Mouse (Mus musculus) embryonic fibroblast, embryonic 13.5 days (primary cell): ENCODE data around the gene Agpat4.

ENCODE experiments used
- CTCF ChIP-seq: IDR thresholded peaks from 2 replicates; pipeline ENCODE4 v1.5.1; 2011; ENCODE audit warnings: mild to moderate bottlenecking, control low read depth, low read length, moderate library complexity, borderline replicate concordance; ENCODE audit not compliant: insufficient read depth
- POLR2A ChIP-seq: IDR thresholded peaks from 2 replicates; pipeline ENCODE4 v1.6.1; 2011; ENCODE audit warnings: low read depth, mild to moderate bottlenecking, control low read depth, low read length, moderate library complexity

DNA sequence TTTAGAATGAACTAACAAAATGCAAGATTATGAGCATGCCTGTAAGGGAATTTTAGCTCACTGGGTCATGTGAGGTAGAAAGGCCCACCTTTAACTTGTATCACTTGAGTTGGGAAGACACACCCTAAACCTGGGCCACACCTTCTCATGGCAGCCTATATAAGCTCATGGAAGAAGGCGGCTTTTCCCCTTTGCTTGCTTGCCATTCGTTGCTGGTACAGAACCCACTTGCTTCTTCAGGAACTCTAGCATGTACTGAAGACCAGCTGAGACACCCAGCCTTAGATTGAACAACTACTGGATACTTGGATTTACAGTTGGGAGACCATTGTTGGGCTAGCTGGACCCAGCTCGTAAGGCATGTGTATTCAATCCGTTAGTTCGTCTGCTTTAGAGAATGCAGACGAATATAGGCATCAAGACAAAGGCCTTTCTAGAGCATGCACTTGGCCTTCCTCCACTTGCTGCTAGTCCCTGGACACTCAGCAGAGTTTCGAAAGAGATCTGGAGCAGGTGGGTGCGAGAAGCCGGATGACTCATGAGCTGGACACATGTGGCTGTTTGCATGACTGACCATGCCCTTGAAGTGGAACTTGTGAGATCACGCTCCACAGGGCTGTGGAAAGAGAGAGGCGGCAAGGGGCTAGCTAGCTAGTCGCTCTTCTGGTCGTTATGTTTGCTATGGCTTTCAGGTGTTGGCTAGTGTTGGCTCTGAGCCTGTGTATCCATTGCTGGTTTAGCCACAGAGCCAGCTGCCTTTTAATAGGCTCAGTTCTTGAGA, 42.7 kb downstream of the Agpat4 start:
- TF ChIP-seq POLR2A (no peak), CTCF (no peak)
